Mouse (Mus musculus) hindbrain, embryonic 14.5 days (tissue): ENCODE results near the gene Tbl3. TPM values are rescaled to one million over a fixed set of nuclear protein-coding genes. Genes with fewer than 3 reads are reported as not detected.

ENCODE experiments used
- ATAC-seq: fragments of 200-750 bp; cut with Nextera tagmentation; 2 replicates; pipeline ENCODE4 v1.8.0; 2017; ENCODE audit warnings: moderate number of reproducible peaks, mild to moderate bottlenecking, moderate TSS enrichment, moderate library complexity; ENCODE audit not compliant: low FRiP score
- DNase-seq: peaks from one replicate; pipeline ENCODE4 v3.0.0-alpha.2; 2015; ENCODE audit warnings: low spot score
- H3K27ac ChIP-seq: fragments of 300-500 bp; sonication (generic); 2 replicates; pipeline ENCODE4 v1.5.1; 2014; ENCODE audit warnings: mild to moderate bottlenecking, moderate library complexity
- H3K27me3 ChIP-seq: fragments of 300-500 bp; sonication (generic); 2 replicates; pipeline ENCODE4 v1.6.1; 2014; ENCODE audit warnings: mild to moderate bottlenecking, low read length, mixed read lengths; ENCODE audit not compliant: control insufficient read depth, insufficient read depth
- H3K36me3 ChIP-seq: fragments of 300-500 bp; sonication (generic); replicated peaks from 2 replicates; pipeline ENCODE4 v1.6.1; 2014; ENCODE audit not compliant: control insufficient read depth, insufficient read depth
- H3K4me1 ChIP-seq: fragments of 300-500 bp; sonication (generic); replicated peaks from 2 replicates; pipeline ENCODE4 v1.6.1; 2014; ENCODE audit warnings: antibody characterized with exemption, low read length, mixed read lengths; ENCODE audit not compliant: control insufficient read depth, insufficient read depth
- H3K4me2 ChIP-seq: fragments of 300-500 bp; sonication (generic); replicated peaks from 2 replicates; pipeline ENCODE4 v1.6.1; 2014; ENCODE audit warnings: mild to moderate bottlenecking, moderate library complexity
- H3K4me3 ChIP-seq: fragments of 300-500 bp; sonication (generic); replicated peaks from 2 replicates; pipeline ENCODE4 v1.5.1; 2014; ENCODE audit warnings: mild to moderate bottlenecking, low read length
- H3K9ac ChIP-seq: fragments of 300-500 bp; sonication (generic); 2 replicates; pipeline ENCODE4 v1.6.1; 2014
- H3K9me3 ChIP-seq: fragments of 300-500 bp; sonication (generic); 2 replicates; pipeline ENCODE4 v1.6.1; 2016; ENCODE audit warnings: low read length; ENCODE audit not compliant: control insufficient read depth
- WGBS: fragments of 180-500 bp; shearing (Covaris S2); extraction: QIAGEN DNeasy Blood & Tissue Kit; methylation state at CpG from one replicate; pipeline ENCODE4 v1.1.7; 2014; 5-methylcytosine and 5-hydroxymethylcytosine counted together
- polyA plus RNA-seq: library from polyadenylated mRNA; unstranded; fragments of >200 nt; fragmentation: Nextera tagmentation; extraction: Ambion mirVana; gene quantifications from 2 replicates; pipeline ENCODE4 v1.2.1, GENCODE M21; 2014

Gene Tbl3
- polyA plus RNA-seq, 1 experiment from 2014 or later: 58.3 TPM

- Histone ChIP-seq H3K9ac (no peak overlapping the region), H3K9me3 (no peaks in the 10 kb centered on the region), H3K36me3 (no peaks in the 10 kb centered on the region), H3K4me3 (no peak overlapping the region), H3K4me1 (peaks cover 2% of the 10 kb centered on the region; the same call in 1 of the 2 replicates), H3K27ac (no peak overlapping the region), H3K27me3 (no peaks in the 10 kb centered on the region), H3K4me2 (no peak overlapping the region)
- WGBS: 79% methylated on average over 14 of the region's 14 CpGs
- ATAC-seq (no peak), DNase-seq (no peak)
Measured at GRCm38 (mm10) chr17:24730787-24731186, 23.3 kb upstream of the Tbl3 start.

- H3K4me1 ChIP-seq: no peaks in the 10 kb centered on the region
- H3K27me3 ChIP-seq: no peaks in the 10 kb centered on the region
- H3K36me3 ChIP-seq: no peaks in the 10 kb centered on the region
- H3K4me3 ChIP-seq: no peak overlapping the region
- no peaks in the 10 kb centered on the region for H3K9me3 ChIP-seq
- no peak overlapping the region for H3K27ac ChIP-seq
- DNase-seq: no peak
- 81% methylated on average over 6 of the region's 6 CpGs for WGBS
- H3K9ac ChIP-seq: no peak overlapping the region
- ATAC-seq: no peak
- no peak overlapping the region for H3K4me2 ChIP-seq
Measured at GRCm38 (mm10) chr17:24729067-24729466, 21.6 kb upstream of the Tbl3 start.

GRCm38 (mm10) chr17:24728184-24728583 is 20.7 kb upstream of the Tbl3 start:
- H3K9ac ChIP-seq: no peak overlapping the region
- ATAC-seq: no peak
- no peak for DNase-seq

GRCm38 (mm10) chr17:24727618-24728017 is 20.2 kb upstream of the Tbl3 start, which contains the start of gene Rpl3l:
Gene Rpl3l (plus strand): TSS chr17:24727820.
- Histone ChIP-seq H3K9me3 (no peaks in the 10 kb centered on the region), H3K36me3 (no peaks in the 10 kb centered on the region), H3K4me2 (no peak within 1 kb of the TSS), H3K27me3 (no peaks in the 10 kb centered on the region), H3K27ac (no peak within 1 kb of the TSS), H3K4me1 (peaks cover 9% of the 10 kb centered on the region), H3K4me3 (no peak within 1 kb of the TSS), H3K9ac (no peak within 1 kb of the TSS)
- no peak for ATAC-seq
- 82% methylated on average over 2 of the region's 2 CpGs for WGBS
- DNase-seq: no peak

More at GRCm38 (mm10) chr17:24728184-24728583, 20.7 kb upstream of the Tbl3 start:
- no peaks in the 10 kb centered on the region for H3K9me3 ChIP-seq
- H3K4me1 ChIP-seq: peaks cover 4% of the 10 kb centered on the region
- no peaks in the 10 kb centered on the region for H3K27me3 ChIP-seq
- WGBS: 74% methylated on average over 17 of the region's 17 CpGs
- H3K4me2 ChIP-seq: no peak overlapping the region
- H3K4me3 ChIP-seq: no peak overlapping the region
- H3K27ac ChIP-seq: no peak overlapping the region
- no peaks in the 10 kb centered on the region for H3K36me3 ChIP-seq

GRCm38 (mm10) chr17:24725637-24726390 is 18.4 kb upstream of the Tbl3 start:
- no peak for DNase-seq
- peaks cover 15% of the 10 kb centered on the region for H3K36me3 ChIP-seq
- no peak overlapping the region for H3K27ac ChIP-seq
- no peak overlapping the region for H3K4me3 ChIP-seq
- H3K27me3 ChIP-seq: no peaks in the 10 kb centered on the region
- H3K4me1 ChIP-seq: peaks cover 24% of the 10 kb centered on the region
- ATAC-seq: no peak
- H3K9ac ChIP-seq: no peak overlapping the region
- no peaks in the 10 kb centered on the region for H3K9me3 ChIP-seq
- H3K4me2 ChIP-seq: no peak overlapping the region
- WGBS: 78% methylated on average over 3 of the region's 3 CpGs

GRCm38 (mm10) chr17:24724184-24724583 is 16.7 kb upstream of the Tbl3 start, which contains the start of gene Ndufb10:
Gene Ndufb10 (minus strand): TSS chr17:24724478.
- Histone ChIP-seq H3K27ac (peak within 1 kb of the TSS; percentile 78), H3K9ac (peak within 1 kb of the TSS; percentile 94), H3K4me1 (peaks cover 24% of the 10 kb centered on the region), H3K4me3 (peak within 1 kb of the TSS; percentile 77), H3K9me3 (no peaks in the 10 kb centered on the region), H3K4me2 (peak within 1 kb of the TSS; percentile 96), H3K36me3 (peaks cover 15% of the 10 kb centered on the region), H3K27me3 (no peaks in the 10 kb centered on the region)
- peak; percentile 71 for ATAC-seq
- under 1% methylated on average over 30 of the region's 30 CpGs for WGBS
- DNase-seq: peak; percentile 98

- peaks cover 15% of the 10 kb centered on the region for H3K36me3 ChIP-seq
- no peaks in the 10 kb centered on the region for H3K9me3 ChIP-seq
- H3K4me2 ChIP-seq: peak overlapping the region; percentile 96
- peaks cover 24% of the 10 kb centered on the region for H3K4me1 ChIP-seq
- H3K4me3 ChIP-seq: peak overlapping the region; percentile 77
- peak overlapping the region; percentile 78 for H3K27ac ChIP-seq
- DNase-seq (no peak), ATAC-seq (peak; percentile 4; the same call in 1 of the 2 replicates)
- H3K27me3 ChIP-seq: no peaks in the 10 kb centered on the region
- 0% methylated on average over 15 of the region's 15 CpGs for whole genome bisulfite sequencing
- peak overlapping the region; percentile 94 for H3K9ac ChIP-seq
Measured at GRCm38 (mm10) chr17:24723881-24724180, 16.4 kb upstream of the Tbl3 start.

GRCm38 (mm10) chr17:24723122-24723880 is 15.8 kb upstream of the Tbl3 start:
- Histone ChIP-seq H3K27me3 (no peaks in the 10 kb centered on the region), H3K4me1 (peaks cover 24% of the 10 kb centered on the region), H3K9ac (peak overlapping the region; percentile 94), H3K4me2 (peak overlapping the region; percentile 96), H3K9me3 (no peaks in the 10 kb centered on the region), H3K4me3 (peak overlapping the region; percentile 77), H3K27ac (peak overlapping the region; percentile 78; the same call in 1 of the 2 replicates), H3K36me3 (peaks cover 17% of the 10 kb centered on the region)
- WGBS: 4% methylated on average over 12 of the region's 12 CpGs
- DNase-seq (no peak), ATAC-seq (no peak)

GRCm38 (mm10) chr17:24722220-24722924 is 14.9 kb upstream of the Tbl3 start:
- DNase-seq (no peak), ATAC-seq (no peak)
- Histone ChIP-seq H3K4me1 (peaks cover 24% of the 10 kb centered on the region), H3K9ac (no peak overlapping the region; the same call in 1 of the 2 replicates), H3K4me2 (peak overlapping the region; percentile 96; the same call in 1 of the 2 replicates), H3K36me3 (peaks cover 26% of the 10 kb centered on the region), H3K27ac (no peak overlapping the region), H3K9me3 (no peaks in the 10 kb centered on the region), H3K4me3 (no peak overlapping the region; the same call in 1 of the 2 replicates), H3K27me3 (no peaks in the 10 kb centered on the region)
- 41% methylated on average over 13 of the region's 13 CpGs for WGBS
